Mouse (Mus musculus) erythroblast, embryonic 14.5 days (primary cell): ENCODE measurements around the gene Zfp628.

Experiments used
- GATA1 ChIP-seq: IDR thresholded peaks from 2 replicates; pipeline ENCODE4 v1.6.1; 2012; ENCODE audit warnings: low read length, inconsistent platforms, mixed read lengths
- TAL1 ChIP-seq: IDR thresholded peaks from 3 replicates; pipeline ENCODE4 v1.6.1; 2012; ENCODE audit warnings: low read length, inconsistent platforms, mixed read lengths

DNA sequence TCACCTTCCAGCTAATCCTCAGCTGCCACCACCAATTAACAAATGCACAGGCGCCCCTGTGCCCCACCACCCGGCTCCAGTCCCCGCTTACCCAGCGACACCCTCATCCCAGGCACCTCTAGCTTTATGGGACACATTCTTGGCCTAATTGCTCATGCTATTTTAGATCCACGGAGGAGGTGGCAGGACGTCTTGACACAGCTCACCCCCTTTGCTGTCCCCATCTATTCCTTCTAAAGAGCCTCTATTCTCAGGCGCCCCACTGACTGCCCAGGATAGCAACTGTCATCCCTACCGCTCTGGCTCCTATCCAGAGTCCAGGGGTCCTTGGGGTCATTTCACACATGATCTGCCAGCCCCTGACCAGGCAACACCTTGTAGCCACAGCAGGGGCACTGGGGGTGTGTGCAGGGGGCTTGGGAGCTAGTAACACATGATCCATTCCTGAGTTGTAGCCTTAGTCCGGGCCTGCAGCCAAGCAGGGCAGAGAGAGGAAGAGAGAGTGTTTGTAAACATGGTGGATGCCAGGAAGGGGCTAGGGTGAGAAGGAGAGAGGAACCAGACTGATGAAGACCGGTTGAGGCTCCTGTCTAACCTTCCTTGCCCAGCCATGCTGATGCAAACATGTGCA lies 38.9 kb downstream of the Zfp628 start:
- TF ChIP-seq GATA1: no peak
- TF ChIP-seq TAL1: no peak
